Mouse (Mus musculus): ENCODE data around the gene Ccdc28b. TPM values are rescaled to one million over a fixed set of nuclear protein-coding genes. Genes with fewer than 3 reads are reported as not detected.

Gene Ccdc28b
- polyA plus RNA-seq, 1 experiment from 2014 or later = 50.9 TPM

DNA sequence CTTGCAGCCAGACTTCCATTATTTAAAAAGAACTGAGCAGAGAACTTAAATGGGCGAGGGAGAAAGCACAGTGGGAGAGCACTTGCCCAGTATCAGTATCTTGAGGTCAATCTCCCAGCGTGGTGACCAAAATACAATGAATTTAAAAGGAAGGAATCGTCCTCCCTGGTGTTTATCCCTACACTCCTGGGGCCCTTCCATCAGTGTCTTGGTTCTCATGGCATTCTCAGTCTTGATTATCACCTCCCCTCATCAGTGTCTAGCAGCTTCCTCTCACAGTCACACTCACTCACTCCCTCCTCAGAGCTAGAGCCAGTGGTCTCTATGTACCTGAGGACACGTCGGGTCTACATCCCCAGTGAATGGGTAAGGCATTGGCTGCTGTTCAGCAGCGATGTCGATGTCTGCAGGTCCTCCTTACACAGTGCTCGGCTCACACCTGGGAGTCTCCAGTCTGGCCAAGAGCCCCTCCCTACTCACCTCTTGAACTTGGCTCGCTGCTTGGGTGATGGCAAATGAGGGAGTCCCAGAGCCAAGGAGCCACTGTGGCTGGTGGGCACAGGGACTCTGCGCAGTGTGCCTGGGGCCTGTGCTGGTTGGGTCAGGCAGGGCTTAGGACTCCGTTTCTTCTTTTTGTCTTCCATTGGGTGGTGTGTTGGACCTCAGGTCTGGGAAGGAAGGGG, 1.5 kb downstream of the Ccdc28b start:
- Histone ChIP-seq H3K4me3 (no peak overlapping the region), H3K9me3 (no peaks in the 10 kb centered on the region), H3K9ac (peak overlapping the region; percentile 58; the same call in 1 of the 2 replicates), H3K36me3 (peaks cover 19% of the 10 kb centered on the region), H3K27ac (peak overlapping the region; percentile 43; the same call in 1 of the 2 replicates), H3K4me1 (peaks cover 54% of the 10 kb centered on the region), H3K4me2 (peak overlapping the region; percentile 79; the same call in 1 of the 2 replicates), H3K27me3 (no peaks in the 10 kb centered on the region)
- no peak for ATAC-seq (ENCODE audit: insufficient number of reproducible peaks, low FRiP score, low TSS enrichment, low read depth)
- 73% methylated on average over 11 of the region's 11 CpGs for WGBS

DNA sequence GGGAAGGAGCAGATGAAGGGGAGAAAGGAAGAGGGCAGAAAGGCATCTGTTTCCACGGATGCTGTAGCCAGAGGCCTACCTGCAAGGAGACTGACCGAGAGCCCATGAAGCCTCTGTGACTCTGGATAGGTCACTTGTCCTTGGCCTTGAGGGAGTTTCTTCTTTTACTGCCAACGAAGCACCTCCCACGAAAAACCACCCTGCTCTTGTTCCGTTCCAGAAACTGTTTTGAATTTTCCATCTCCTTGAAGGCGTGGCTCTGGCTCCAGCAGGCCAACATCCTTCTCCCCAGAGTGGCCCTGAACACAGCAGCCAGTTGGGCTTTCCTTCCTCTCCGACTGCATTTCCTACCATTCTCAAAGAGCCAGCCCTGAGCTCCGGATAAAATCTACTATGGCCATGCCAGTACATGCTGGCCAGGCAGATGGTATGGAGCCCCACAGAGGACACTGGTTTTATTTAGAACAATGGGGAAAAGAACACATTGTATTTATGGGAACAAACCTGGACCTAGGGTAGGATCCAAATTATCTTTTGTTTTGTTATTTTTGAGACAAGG, 2.4 kb downstream of the Ccdc28b start:
- WGBS = 74% methylated on average over 8 of the region's 8 CpGs
- H3K27me3 ChIP-seq = no peaks in the 10 kb centered on the region
- no peaks in the 10 kb centered on the region for H3K9me3 ChIP-seq
- no peak overlapping the region for H3K4me3 ChIP-seq
- peak overlapping the region; percentile 43 for H3K27ac ChIP-seq
- H3K4me1 ChIP-seq = peaks cover 54% of the 10 kb centered on the region
- peaks cover 19% of the 10 kb centered on the region for H3K36me3 ChIP-seq
- H3K9ac ChIP-seq = no peak overlapping the region
- no peak overlapping the region for H3K4me2 ChIP-seq
- no peak for ATAC-seq (ENCODE audit: insufficient number of reproducible peaks, low FRiP score, low TSS enrichment, low read depth)

DNA sequence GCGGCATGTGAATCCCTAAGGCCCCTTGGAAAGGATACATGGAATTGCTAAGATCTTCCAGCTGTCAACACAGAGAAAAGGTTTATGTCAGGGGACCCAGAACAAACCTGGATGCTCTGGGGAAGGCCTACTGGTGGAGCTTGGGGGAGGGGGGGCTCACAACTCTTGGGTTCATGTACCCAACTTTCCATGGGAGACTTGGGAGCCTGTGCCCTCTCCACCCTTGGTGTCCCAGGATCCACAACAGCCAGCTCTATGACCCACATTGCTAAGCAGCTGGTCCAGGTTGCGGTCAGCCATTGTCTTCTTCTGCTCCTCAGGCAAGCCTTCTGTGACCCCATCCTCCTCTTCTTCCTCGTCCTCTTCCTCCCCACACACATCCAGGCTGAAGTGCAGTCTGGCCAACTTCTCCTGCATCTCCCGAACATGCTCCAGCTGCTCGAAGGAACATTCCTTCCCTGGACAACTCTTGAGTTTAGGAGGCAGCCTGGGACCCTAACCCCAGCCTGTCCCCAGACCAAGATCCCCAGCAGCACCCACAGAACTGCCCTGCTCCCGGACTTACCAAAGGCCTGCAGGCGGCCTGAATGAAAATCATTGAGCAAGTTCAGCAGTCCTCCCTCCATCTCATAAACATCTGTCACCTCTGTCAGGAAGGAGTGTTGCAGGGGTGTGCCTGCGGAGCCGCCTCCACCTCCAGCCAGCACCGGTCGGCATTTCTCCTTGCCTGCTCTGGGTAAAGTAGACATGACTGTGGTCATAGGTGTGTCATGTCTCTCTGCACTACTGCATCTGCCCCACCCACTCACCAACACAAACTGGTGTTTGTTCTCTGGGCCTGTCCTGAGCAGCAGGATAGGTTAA, 3.1 kb downstream of the Ccdc28b start:
- H3K27me3 ChIP-seq = no peaks in the 10 kb centered on the region
- no peak for ATAC-seq (ENCODE audit: insufficient number of reproducible peaks, low FRiP score, low TSS enrichment, low read depth)
- H3K4me3 ChIP-seq = no peak overlapping the region
- H3K27ac ChIP-seq = peak overlapping the region; percentile 43
- H3K4me1 ChIP-seq = peaks cover 53% of the 10 kb centered on the region
- H3K9ac ChIP-seq = no peak overlapping the region
- no peaks in the 10 kb centered on the region for H3K9me3 ChIP-seq
- no peak overlapping the region for H3K4me2 ChIP-seq
- WGBS = 82% methylated on average over 11 of the region's 11 CpGs
- H3K36me3 ChIP-seq = peaks cover 19% of the 10 kb centered on the region

DNA sequence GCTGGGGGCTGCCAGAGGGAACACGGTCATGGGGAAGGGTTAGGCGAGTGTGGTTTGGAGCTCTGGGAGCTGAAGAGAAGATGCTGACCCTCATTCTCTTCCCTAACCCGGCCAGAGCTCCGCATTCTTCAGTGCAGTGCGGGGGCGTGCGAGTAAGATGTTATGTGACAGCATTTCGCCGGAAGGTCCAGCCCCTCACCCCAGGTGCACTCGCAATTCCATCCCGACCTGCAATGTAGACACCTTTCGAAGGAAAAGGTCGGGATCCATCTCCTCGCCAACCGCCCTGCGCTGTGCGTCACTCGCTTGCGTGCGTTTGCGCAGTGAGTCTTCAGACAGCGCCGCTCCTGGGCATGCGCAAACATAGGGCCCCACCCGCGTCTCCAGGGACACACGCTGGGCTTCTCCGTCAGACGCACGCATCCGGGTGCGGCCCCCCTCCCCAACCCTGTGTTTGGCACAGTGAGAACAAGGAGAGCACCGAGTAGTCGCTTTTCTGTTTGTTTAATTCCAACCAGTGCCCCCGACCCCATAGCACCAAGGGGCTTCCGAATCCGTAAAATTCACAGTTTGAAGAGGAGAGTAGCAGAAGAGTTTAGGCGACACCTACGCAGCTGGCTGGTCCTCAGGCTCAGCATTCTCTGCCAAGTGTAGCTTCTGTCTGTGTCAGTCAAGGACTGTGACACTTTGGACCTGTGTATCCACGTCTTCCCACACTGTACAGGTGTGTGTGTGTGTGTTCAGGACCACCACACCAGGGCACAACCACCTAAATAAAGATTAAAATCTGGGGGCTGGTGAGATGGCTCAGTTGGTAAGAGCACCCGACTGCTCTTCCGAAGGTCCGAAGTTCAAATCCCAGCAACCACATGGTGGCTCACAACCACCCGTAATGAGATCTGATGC, 4.7 kb downstream of the Ccdc28b start, which contains the start of gene Iqcc:
Iqcc (minus strand) TSS at position 314 of the 906 bp plus-strand sequence.
- peak; percentile 88 for ATAC-seq (ENCODE audit: insufficient number of reproducible peaks, low FRiP score, low TSS enrichment, low read depth)
- H3K9me3 ChIP-seq = no peaks in the 10 kb centered on the region
- H3K27ac ChIP-seq = peak within 1 kb of the TSS; percentile 93
- H3K9ac ChIP-seq = peak within 1 kb of the TSS; percentile 71
- no peaks in the 10 kb centered on the region for H3K27me3 ChIP-seq
- H3K36me3 ChIP-seq = peaks cover 20% of the 10 kb centered on the region
- H3K4me2 ChIP-seq = peak within 1 kb of the TSS; percentile 73
- peak within 1 kb of the TSS; percentile 67 for H3K4me3 ChIP-seq
- peaks cover 37% of the 10 kb centered on the region for H3K4me1 ChIP-seq
- 4% methylated on average over 44 of the region's 44 CpGs for WGBS

DNA sequence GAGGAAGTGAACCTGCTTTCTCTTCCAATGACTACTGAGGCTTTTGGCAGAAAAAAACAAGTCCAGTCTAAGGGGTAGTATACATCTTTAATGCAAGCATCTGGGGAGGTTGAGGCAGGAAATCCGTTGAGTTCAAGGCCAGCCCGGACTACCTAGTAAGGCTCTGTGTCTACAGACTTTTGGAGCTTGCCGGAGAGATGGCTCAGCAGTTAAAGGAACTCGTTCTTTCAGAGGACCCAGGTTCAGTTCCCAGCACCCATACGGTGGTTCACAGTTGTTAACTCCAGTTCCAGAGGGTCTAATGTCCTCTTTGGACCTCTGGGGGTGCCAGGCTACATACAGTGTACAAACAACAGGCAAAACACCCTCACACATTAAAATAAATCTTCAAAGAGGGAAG, 5.7 kb downstream of the Ccdc28b start:
- Histone ChIP-seq H3K27me3 (no peaks in the 10 kb centered on the region), H3K9me3 (no peaks in the 10 kb centered on the region), H3K9ac (0 out of 2 replicates have a peak overlapping the region, but pooled peaks have one; percentile 71), H3K27ac (no peak overlapping the region; the same call in 1 of the 2 replicates), H3K36me3 (peaks cover 20% of the 10 kb centered on the region), H3K4me1 (peaks cover 34% of the 10 kb centered on the region), H3K4me2 (peak overlapping the region; percentile 73), H3K4me3 (peak overlapping the region; percentile 67)
- ATAC-seq (ENCODE audit: insufficient number of reproducible peaks, low FRiP score, low TSS enrichment, low read depth) = no peak
- 94% methylated on average over 5 of the region's 5 CpGs for WGBS

DNA sequence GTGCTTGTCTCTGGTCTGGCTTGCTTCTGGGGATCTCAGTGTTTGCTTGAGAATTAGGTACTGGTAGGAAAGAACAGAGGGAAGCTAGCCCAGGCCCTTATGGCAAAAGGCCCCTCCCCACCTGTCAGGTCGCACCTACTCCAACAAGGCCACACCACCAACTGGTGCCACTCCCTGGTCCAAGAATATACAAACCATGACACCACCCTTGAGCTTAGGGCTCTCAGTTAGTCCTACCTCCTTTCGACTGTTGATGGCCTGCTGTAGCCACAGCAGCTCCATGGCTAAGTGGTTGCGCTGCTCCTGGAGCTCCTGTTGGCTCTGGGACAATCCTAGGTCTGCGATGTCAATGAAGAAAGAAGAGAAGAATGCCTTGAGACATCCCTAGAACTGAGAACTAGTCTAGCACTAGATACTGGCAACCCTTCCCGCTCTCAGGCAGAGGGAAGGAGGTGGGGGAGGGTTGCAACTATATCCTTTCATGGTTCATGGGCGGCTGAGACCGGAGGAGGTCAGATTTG, 6.6 kb downstream of the Ccdc28b start:
- H3K27ac ChIP-seq = no peak overlapping the region
- H3K9me3 ChIP-seq = no peaks in the 10 kb centered on the region
- no peaks in the 10 kb centered on the region for H3K27me3 ChIP-seq
- no peak overlapping the region for H3K4me2 ChIP-seq
- H3K36me3 ChIP-seq = peaks cover 20% of the 10 kb centered on the region
- no peak overlapping the region for H3K9ac ChIP-seq
- no peak overlapping the region for H3K4me3 ChIP-seq
- H3K4me1 ChIP-seq = peaks cover 26% of the 10 kb centered on the region
- WGBS = 92% methylated on average over 7 of the region's 7 CpGs
- ATAC-seq (ENCODE audit: insufficient number of reproducible peaks, low FRiP score, low TSS enrichment, low read depth) = no peak

DNA sequence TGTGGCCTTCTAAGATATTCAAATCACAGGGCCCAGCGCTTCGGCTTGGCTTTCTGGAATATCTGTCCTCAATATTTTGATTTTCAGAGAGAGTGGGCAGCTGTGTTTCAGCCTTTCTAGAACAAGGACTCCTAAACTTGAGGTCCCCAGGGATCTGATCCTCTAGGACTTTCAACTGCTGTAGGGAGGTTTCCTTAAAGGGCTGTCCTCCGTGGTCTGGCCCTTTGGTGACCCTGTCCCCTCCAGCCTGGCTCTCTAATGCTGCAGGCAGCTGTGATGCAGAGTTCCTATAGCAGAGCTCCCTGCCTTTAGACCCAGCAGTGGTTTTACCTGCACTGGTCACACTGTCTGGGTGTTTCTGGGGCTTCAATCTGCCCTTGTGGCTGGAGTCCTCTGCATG, 7.1 kb downstream of the Ccdc28b start:
- Histone ChIP-seq H3K36me3 (peaks cover 20% of the 10 kb centered on the region), H3K9ac (no peak overlapping the region), H3K4me2 (no peak overlapping the region), H3K4me1 (peaks cover 20% of the 10 kb centered on the region), H3K27me3 (no peaks in the 10 kb centered on the region), H3K4me3 (no peak overlapping the region), H3K9me3 (no peaks in the 10 kb centered on the region), H3K27ac (no peak overlapping the region)
- 88% methylated on average over 3 of the region's 3 CpGs for WGBS
- ATAC-seq (ENCODE audit: insufficient number of reproducible peaks, low FRiP score, low TSS enrichment, low read depth) = no peak

DNA sequence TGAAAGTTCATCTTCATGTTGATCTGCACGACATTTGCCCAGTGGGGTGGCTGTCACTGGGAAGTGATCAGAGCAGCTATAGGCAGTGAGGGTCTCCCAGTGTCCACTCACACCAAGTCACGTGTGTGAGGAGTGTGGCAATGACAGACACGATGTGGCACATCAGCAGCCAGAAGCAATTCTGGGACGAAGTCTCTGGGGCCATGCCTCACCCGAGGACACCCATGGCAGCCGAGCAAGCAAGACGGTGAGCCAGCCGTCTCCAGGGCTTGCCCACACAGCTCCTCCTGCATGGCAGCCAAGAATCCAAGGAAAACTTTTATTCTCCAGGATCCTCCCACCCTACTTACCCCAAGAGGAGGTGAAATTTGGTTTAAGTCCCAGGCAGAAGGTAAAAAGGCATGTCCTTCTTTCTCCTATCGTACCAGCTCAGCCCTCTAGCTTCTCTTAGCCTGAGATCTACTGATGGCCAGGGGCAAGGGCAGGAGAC, 7.9 kb downstream of the Ccdc28b start:
- 89% methylated on average over 9 of the region's 9 CpGs for WGBS

DNA sequence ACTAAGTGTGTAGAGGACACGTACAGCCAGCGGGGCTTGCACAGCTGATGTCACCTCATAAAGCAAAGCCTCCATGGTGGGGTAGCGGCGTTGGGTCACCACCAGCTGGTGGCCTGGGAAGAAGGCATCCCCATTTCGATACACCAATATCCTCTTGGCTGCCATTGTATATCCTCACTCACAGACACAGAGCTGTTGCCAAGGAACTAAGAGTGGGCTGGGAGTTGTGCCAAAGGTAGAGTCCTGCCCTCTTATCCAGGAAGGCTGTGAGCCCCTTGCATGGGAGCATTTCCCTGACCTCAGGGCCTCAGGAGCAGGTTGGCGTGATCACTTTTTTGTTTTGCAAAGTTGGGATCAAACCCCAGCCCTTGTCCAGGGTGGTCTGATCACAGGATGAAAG, 9.7 kb downstream of the Ccdc28b start, which contains the start of gene Dcdc2b:
Dcdc2b (minus strand) TSS at position 165 of the 400 bp plus-strand sequence.
- no peak within 1 kb of the TSS for H3K4me3 ChIP-seq
- WGBS = 80% methylated on average over 6 of the region's 6 CpGs
- peaks cover 11% of the 10 kb centered on the region for H3K4me1 ChIP-seq
- no peaks in the 10 kb centered on the region for H3K27me3 ChIP-seq
- no peak within 1 kb of the TSS for H3K4me2 ChIP-seq
- H3K36me3 ChIP-seq = peaks cover 26% of the 10 kb centered on the region
- H3K27ac ChIP-seq = no peak within 1 kb of the TSS
- H3K9me3 ChIP-seq = no peaks in the 10 kb centered on the region
- H3K9ac ChIP-seq = no peak within 1 kb of the TSS
- no peak for ATAC-seq (ENCODE audit: insufficient number of reproducible peaks, low FRiP score, low TSS enrichment, low read depth)

More for the DNA sequence above, 7.9 kb downstream of the Ccdc28b start:
- Histone ChIP-seq H3K4me3 (no peak overlapping the region), H3K27me3 (no peaks in the 10 kb centered on the region), H3K9me3 (no peaks in the 10 kb centered on the region), H3K27ac (no peak overlapping the region), H3K4me1 (peaks cover 13% of the 10 kb centered on the region), H3K9ac (no peak overlapping the region), H3K36me3 (peaks cover 18% of the 10 kb centered on the region), H3K4me2 (no peak overlapping the region)
- ATAC-seq (ENCODE audit: insufficient number of reproducible peaks, low FRiP score, low TSS enrichment, low read depth) = no peak

DNA sequence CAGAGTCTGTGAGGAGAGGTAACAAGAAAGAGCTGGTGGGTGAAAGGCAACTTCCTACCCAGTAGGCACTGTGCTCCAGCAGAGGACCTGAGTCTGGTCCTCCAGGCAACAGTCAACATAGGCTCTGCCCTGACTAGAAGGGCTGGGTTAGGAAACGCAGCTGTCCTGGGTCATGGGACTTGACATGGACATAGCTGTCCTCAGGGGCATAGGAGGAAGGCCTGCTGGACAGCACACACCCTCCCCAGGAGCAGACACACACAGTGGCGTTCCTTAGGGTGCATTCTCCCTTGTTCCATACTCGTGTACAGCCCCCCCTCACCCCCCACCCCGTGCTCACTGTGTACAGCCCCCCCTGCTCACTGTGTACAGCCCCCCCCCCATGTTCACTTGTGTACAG, 13.3 kb downstream of the Ccdc28b start:
- H3K27ac ChIP-seq = no peak overlapping the region
- no peaks in the 10 kb centered on the region for H3K27me3 ChIP-seq
- H3K36me3 ChIP-seq = peaks cover 34% of the 10 kb centered on the region
- 0 out of 2 replicates have a peak, but pooled peaks cover 4% of the 10 kb centered on the region for H3K4me1 ChIP-seq
- 63% methylated on average over 4 of the region's 4 CpGs for WGBS
- H3K9me3 ChIP-seq = no peaks in the 10 kb centered on the region
- H3K4me3 ChIP-seq = no peak overlapping the region
- no peak overlapping the region for H3K9ac ChIP-seq
- H3K4me2 ChIP-seq = no peak overlapping the region
- ATAC-seq (ENCODE audit: insufficient number of reproducible peaks, low FRiP score, low TSS enrichment, low read depth) = no peak

DNA sequence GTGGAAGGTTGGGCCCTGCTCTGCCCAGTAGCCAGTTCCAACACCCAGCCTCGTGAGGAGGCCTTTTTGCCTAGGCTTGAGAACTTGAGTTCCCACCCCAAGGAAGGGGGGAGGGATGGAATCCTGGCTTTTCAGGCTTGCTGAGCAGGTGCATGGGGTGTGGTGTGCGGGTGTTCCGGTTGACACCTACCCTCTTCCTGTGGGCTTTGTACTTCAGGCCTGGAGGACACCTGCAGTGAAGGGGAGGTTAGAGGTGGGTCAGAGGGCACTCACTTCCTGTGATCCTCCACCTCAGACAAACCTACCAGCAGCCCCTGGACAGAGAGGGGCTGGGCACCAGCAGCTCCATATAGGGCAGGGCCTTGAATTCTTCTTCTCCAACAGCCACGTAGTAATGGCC, 13.7 kb downstream of the Ccdc28b start:
- ATAC-seq (ENCODE audit: insufficient number of reproducible peaks, low FRiP score, low TSS enrichment, low read depth) = no peak
- no peaks in the 10 kb centered on the region for H3K9me3 ChIP-seq
- no peaks in the 10 kb centered on the region for H3K27me3 ChIP-seq
- H3K27ac ChIP-seq = no peak overlapping the region
- no peak overlapping the region for H3K4me3 ChIP-seq
- peaks cover 37% of the 10 kb centered on the region for H3K36me3 ChIP-seq
- H3K4me1 ChIP-seq = 0 out of 2 replicates have a peak, but pooled peaks cover 4% of the 10 kb centered on the region
- H3K4me2 ChIP-seq = no peak overlapping the region
- 74% methylated on average over 4 of the region's 4 CpGs for WGBS
- no peak overlapping the region for H3K9ac ChIP-seq
